Mouse (Mus musculus) hindbrain, embryonic 16.5 days (tissue): Measurements from ENCODE around the gene Sbf2. TPM values are rescaled to one million over a fixed set of nuclear protein-coding genes. Genes with fewer than 3 reads are reported as not detected.
A peak's percentile ranks its signal among the peaks of the same experiment; 100 is the strongest.

Source experiments
- ATAC-seq: fragments of 200-750 bp; cut with Nextera tagmentation; 2 replicates; pipeline ENCODE4 v1.8.0; 2017; ENCODE audit warnings: moderate TSS enrichment, moderate library complexity
- H3K27ac ChIP-seq: fragments of 300-500 bp; sonication (generic); 2 replicates; pipeline ENCODE4 v1.5.1; 2014; ENCODE audit warnings: low read depth, mild to moderate bottlenecking, control low read depth, low read length, moderate library complexity
- H3K27me3 ChIP-seq: fragments of 300-500 bp; sonication (generic); replicated peaks from 2 replicates; pipeline ENCODE4 v1.6.1; 2014; ENCODE audit warnings: low read length; ENCODE audit not compliant: control insufficient read depth, insufficient read depth
- H3K36me3 ChIP-seq: fragments of 300-500 bp; sonication (generic); 2 replicates; pipeline ENCODE4 v1.6.1; 2014; ENCODE audit warnings: mild to moderate bottlenecking, low read length, moderate library complexity, mixed read lengths; ENCODE audit not compliant: control insufficient read depth, insufficient read depth
- H3K4me1 ChIP-seq: fragments of 300-500 bp; sonication (generic); 2 replicates; pipeline ENCODE4 v1.6.1; 2014; ENCODE audit warnings: low read depth, low read length; ENCODE audit not compliant: control insufficient read depth, insufficient read depth
- H3K4me2 ChIP-seq: fragments of 300-500 bp; sonication (generic); 2 replicates; pipeline ENCODE4 v1.6.1; 2014; ENCODE audit warnings: mild to moderate bottlenecking, low read length, control low read depth, moderate library complexity
- H3K4me3 ChIP-seq: fragments of 300-500 bp; sonication (generic); 2 replicates; pipeline ENCODE4 v1.5.1; 2014; ENCODE audit warnings: mild to moderate bottlenecking, low read length, control low read depth, moderate library complexity
- H3K9ac ChIP-seq: fragments of 300-500 bp; sonication (generic); 2 replicates; pipeline ENCODE4 v1.6.1; 2014; ENCODE audit warnings: low read depth, mild to moderate bottlenecking, control low read depth, low read length, moderate library complexity
- H3K9me3 ChIP-seq: fragments of 300-500 bp; sonication (generic); 2 replicates; pipeline ENCODE4 v1.6.1; 2014; ENCODE audit warnings: mild to moderate bottlenecking, low read length, moderate library complexity; ENCODE audit not compliant: control insufficient read depth
- WGBS: fragments of 180-500 bp; shearing (Covaris S2); extraction: QIAGEN DNeasy Blood & Tissue Kit; methylation state at CpG from one replicate; pipeline ENCODE4 v1.1.7; 2014; 5-methylcytosine and 5-hydroxymethylcytosine counted together
- polyA plus RNA-seq: library from polyadenylated mRNA; unstranded; fragments of >200 nt; fragmentation: Nextera tagmentation; extraction: Ambion mirVana; gene quantifications from 2 replicates; pipeline ENCODE4 v1.2.1, GENCODE M21; 2015

The Sbf2 gene
- polyA plus RNA-seq, 1 experiment from 2014 or later: 51.8 TPM

DNA sequence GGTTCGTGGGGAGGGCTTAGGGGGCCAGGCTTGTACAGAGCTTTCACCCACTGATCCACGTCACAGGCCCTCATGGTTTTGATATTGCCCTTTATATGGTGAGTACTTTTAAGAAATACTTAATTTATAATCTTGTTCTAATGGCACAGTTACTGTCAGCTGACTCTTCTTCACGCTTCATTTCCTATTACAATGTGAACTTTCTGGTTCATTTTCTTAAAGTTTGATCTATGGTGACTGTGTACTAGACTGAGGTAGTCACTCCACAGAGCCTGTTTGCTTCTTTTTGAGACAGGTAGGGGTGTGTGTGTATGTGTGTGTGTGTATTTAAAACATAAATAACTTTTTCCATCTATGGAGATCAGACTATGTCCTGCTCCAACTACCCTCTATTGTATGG lies 21.2 kb upstream of the Sbf2 start:
- WGBS: 79% methylated on average over 3 of the region's 3 CpGs
- peaks cover 4% of the 10 kb centered on the region; the same call in 1 of the 2 replicates for H3K27me3 ChIP-seq

DNA sequence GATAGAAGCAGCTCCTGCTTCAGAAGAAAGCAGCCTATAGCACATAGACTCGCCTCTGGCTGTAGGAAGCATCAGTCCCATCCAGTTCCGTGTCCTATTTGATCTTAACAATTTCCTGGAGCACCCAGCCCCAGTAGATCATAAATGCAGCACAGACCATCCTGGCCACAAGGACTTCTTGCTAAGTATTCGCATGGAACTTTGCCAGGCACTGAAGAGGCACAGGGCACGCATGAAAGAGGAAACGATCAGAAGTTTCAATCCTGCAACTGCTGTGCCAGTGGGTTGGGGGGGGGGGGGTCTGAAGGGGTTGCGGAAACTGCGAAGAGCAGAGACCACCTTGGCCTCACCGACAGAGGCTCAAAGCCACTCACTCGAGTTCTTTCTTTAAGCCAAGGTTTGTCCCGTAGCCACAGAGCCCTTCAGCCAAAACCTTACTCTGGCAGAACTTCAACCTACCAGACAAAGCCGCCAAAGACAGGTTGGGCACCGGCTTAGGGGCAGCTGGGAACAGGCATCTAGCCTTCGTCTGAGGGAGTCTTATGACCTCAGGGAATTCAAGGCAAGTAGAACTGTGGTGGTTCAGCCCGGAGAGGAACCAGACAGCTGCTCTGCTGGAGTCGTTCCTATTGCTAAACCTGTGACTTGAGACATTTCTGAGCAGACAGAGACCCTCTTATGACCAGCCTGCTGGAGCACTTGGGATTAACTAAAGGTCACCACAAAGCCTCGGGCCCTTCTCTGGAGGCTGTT lies 16.6 kb upstream of the Sbf2 start:
- H3K4me3 ChIP-seq: no peak overlapping the region
- no peak overlapping the region for H3K4me2 ChIP-seq
- no peak overlapping the region for H3K9ac ChIP-seq
- no peak overlapping the region for H3K27ac ChIP-seq
- 66% methylated on average over 16 of the region's 16 CpGs for WGBS
- H3K27me3 ChIP-seq: peaks cover 22% of the 10 kb centered on the region
- no peaks in the 10 kb centered on the region for H3K9me3 ChIP-seq
- no peak for ATAC-seq
- no peaks in the 10 kb centered on the region for H3K36me3 ChIP-seq
- H3K4me1 ChIP-seq: peaks cover 34% of the 10 kb centered on the region

More for the DNA sequence above, 21.2 kb upstream of the Sbf2 start:
- no peaks in the 10 kb centered on the region for H3K36me3 ChIP-seq
- no peak overlapping the region for H3K9ac ChIP-seq
- no peak for ATAC-seq
- peaks cover 7% of the 10 kb centered on the region for H3K4me1 ChIP-seq
- no peak overlapping the region for H3K27ac ChIP-seq
- H3K4me2 ChIP-seq: no peak overlapping the region
- H3K9me3 ChIP-seq: no peaks in the 10 kb centered on the region
- H3K4me3 ChIP-seq: no peak overlapping the region

DNA sequence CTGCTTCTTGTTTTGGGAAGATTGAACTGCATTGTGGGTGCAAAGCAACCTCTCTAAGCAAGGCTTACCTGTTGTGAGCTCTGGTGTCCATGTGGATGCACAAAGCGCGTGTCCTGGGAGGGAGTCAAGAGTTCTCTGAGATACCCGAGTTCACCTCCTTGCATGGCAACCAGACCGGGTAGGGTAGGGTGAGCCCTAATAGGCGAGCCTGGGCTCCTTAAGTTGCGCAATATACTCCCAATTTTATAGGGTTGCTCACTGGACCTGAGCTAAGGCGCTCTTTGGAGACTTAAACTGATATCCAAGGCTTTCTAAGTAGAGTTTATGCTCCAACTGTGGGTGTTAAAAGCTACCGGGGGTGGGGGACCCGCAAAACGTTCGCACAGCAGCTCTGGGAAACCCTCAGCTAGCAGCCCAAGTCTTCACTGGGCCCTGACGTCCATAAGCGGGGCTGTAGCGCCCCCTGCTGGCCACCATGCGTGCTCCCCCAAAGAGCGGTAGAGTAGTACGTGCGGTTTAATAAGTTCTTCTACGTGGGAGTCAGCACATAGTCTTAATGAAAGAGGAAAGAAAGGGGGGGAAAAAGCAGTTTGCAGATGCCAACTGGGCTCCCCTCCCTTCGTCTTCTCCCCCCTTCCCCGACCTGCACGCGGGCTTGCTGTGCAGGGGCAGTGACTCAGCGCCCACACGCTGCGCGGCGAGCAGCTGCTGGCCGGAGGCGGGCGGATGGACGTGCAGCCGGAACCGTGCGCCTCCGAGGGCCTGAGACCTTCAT lies 15.4 kb upstream of the Sbf2 start:
- Histone ChIP-seq H3K27ac (no peak overlapping the region), H3K9me3 (no peaks in the 10 kb centered on the region), H3K36me3 (no peaks in the 10 kb centered on the region), H3K27me3 (peaks cover 32% of the 10 kb centered on the region), H3K4me3 (peak overlapping the region; percentile 45), H3K4me2 (peak overlapping the region; percentile 86), H3K9ac (peak overlapping the region; percentile 58), H3K4me1 (peaks cover 40% of the 10 kb centered on the region)
- ATAC-seq: peak; percentile 95
- 2% methylated on average over 26 of the region's 36 CpGs for WGBS

DNA sequence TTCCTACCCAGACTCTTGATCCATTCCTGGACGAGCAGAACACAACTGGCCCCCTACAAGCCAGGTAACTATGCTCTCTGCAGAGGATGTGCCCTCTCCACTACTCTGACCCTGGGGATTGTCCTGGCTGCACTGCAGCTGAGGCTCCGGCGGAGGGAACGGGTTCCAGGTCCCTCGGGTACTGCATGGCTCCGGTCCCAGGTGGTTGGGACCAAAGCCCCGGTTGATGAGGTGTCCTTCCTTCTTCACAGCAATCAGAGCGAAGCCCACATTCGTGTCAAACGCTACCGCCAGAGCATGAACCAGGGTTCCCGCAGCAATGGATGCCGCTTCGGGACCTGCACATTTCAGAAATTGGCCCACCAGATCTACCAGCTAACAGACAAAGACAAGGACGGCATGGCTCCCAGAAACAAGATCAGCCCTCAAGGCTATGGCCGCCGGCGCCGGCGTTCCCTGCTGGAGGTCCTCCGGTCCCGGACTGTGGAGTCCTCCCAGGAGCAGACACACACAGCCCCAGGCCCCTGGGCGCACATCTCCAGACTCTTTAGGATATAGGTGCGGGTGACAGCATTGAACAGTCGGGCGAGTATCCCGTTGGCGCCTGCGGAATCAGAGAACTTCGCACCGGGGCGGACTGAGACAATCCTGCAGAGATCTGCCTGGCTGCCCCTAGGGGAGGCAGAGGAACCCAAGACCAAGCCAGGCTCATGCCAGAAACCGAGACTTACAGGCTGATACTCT lies 14.1 kb upstream of the Sbf2 start:
- Histone ChIP-seq H3K4me1 (peaks cover 40% of the 10 kb centered on the region), H3K27me3 (peaks cover 38% of the 10 kb centered on the region), H3K9me3 (no peaks in the 10 kb centered on the region), H3K9ac (peak overlapping the region; percentile 67), H3K27ac (no peak overlapping the region), H3K4me3 (peak overlapping the region; percentile 50), H3K36me3 (no peaks in the 10 kb centered on the region), H3K4me2 (peak overlapping the region; percentile 88)
- under 1% methylated on average over 33 of the region's 33 CpGs for WGBS
- ATAC-seq: no peak

DNA sequence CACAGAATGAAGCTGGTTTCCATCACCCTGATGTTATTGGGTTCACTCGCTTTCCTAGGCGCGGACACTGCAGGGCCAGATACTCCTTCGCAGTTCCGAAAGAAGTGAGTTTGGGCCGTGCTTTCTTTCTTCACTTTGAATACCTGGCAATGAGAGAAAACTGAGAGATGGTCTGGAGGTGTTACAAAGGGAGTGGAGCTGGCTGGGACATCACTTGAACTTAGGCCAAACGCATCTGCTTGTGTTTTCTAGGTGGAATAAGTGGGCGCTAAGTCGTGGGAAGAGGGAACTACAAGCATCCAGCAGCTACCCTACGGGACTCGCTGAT lies 13.5 kb upstream of the Sbf2 start:
- H3K9ac ChIP-seq: peak overlapping the region; percentile 67; the same call in 1 of the 2 replicates
- H3K36me3 ChIP-seq: no peaks in the 10 kb centered on the region
- H3K9me3 ChIP-seq: no peaks in the 10 kb centered on the region
- H3K27ac ChIP-seq: no peak overlapping the region
- no peak for ATAC-seq
- 1% methylated on average over 11 of the region's 11 CpGs for WGBS
- H3K4me1 ChIP-seq: peaks cover 40% of the 10 kb centered on the region
- peak overlapping the region; percentile 50 for H3K4me3 ChIP-seq
- peak overlapping the region; percentile 88 for H3K4me2 ChIP-seq
- H3K27me3 ChIP-seq: peaks cover 38% of the 10 kb centered on the region

DNA sequence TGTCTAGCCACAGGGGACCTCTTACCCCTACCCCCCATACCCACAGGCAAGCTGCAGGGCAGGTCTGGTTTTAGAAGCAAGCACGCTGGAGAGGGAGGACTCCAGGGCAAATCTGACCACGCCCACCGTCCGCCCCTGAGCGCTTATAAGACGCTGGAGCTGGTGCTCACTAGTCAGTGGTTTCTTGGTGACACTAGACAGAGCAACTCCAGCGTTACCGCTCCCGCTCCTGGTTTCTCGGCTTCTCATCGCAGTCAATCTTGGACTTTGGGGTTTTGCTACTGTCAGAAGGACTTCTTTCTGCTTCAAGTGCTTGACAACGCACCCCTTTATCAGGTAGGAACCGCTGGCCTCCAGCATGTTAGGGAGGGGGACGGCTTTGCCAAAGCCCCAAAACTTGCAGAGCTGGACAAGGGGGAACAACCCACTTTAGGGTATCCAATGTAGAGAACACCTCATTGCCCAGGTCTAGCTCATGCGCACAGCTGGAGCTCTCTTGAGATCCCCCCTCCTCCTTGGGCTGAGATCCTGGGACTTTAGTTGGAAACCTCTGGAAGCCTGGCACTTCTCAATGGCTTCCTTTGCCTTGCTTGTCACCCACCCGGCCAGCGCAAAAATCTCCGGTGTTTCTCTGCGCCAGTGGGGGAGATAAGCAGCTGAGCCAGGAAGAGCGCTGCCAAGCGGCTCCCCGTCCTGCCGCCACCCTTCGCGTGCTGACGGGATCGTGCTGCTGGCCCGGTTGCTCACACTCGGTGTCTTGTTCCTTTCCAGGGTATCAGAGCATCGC lies 13.0 kb upstream of the Sbf2 start, which contains the start of gene Adm:
TSS of gene Adm (plus strand) at position 176 of the 787 bp plus-strand sequence.
- Histone ChIP-seq H3K4me3 (peak within 1 kb of the TSS; percentile 50), H3K9me3 (no peaks in the 10 kb centered on the region), H3K27ac (no peak within 1 kb of the TSS), H3K4me2 (peak within 1 kb of the TSS; percentile 88), H3K4me1 (peaks cover 40% of the 10 kb centered on the region), H3K36me3 (no peaks in the 10 kb centered on the region), H3K9ac (peak within 1 kb of the TSS; percentile 67), H3K27me3 (peaks cover 38% of the 10 kb centered on the region)
- 1% methylated on average over 30 of the region's 30 CpGs for WGBS
- ATAC-seq: no peak

DNA sequence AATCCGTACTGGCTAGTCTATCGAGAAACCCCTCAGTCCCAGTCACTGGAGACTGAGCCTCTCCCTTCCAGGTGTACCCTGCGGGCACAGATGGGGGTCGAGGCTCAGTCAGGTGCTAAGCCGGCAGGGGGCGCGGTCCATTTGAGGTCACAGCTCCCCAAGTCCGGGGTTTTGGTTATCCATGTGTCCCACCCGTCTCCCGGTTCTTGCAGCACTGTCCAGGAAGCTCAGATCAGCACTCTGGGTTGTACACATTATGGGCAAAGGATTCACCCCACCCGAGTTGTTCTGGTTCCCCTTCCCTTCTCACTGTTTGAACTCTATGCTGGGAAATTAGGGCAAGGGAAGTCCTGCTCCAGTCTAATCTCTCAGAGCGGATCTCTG lies 12.4 kb upstream of the Sbf2 start:
- Histone ChIP-seq H3K4me1 (peaks cover 40% of the 10 kb centered on the region), H3K27me3 (peaks cover 38% of the 10 kb centered on the region)
- under 1% methylated on average over 12 of the region's 12 CpGs for WGBS

DNA sequence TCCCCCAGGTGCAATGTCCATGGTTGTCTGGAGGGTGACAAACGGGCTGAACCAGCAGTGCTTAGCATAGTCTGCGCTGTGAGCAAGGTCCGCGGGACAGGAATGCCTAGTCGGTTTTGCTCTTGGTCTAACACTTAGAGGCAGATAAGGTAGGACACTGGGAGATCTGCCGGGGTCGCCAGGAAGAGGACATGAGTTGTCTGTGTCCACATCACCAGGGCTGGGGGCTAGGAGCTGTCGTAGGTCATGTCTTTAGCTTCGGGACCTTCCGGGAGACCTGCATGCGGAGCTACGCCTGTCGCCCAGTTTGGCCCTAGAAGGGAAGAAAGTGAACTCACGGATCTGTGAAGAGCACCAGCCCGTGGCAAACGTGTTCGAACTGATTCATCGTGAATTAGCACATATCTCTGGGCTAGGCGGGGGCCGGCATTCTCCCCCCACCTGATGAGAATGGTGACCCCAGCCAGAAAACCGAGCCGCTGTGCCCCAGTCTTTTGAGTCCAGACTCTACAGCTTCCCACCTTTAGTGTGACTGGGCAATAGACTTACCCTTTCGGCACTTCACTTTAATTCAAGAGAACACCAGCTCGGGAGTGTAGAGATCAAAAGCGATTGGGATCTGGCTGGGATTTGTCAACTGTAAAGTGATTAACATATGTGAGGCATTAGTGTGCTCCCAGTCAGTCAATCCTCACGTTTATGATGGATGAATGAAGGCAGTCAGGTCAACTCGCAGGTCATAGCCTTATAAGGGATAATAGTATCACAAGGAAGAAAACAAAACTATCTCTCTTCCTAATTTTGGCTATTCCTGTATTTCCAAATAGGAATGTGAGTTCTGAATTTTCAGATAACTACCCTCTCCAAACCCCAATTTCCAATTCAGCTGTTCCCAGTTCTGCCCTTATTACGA lies 11.7 kb upstream of the Sbf2 start:
- Histone ChIP-seq H3K4me3 (peak overlapping the region; percentile 50), H3K9ac (no peak overlapping the region), H3K4me1 (peaks cover 40% of the 10 kb centered on the region), H3K4me2 (peak overlapping the region; percentile 88), H3K27me3 (peaks cover 37% of the 10 kb centered on the region), H3K9me3 (no peaks in the 10 kb centered on the region), H3K36me3 (no peaks in the 10 kb centered on the region), H3K27ac (no peak overlapping the region)
- ATAC-seq: no peak
- 6% methylated on average over 28 of the region's 28 CpGs for WGBS

More for the DNA sequence above, 12.4 kb upstream of the Sbf2 start:
- H3K9ac ChIP-seq: no peak overlapping the region
- H3K36me3 ChIP-seq: no peaks in the 10 kb centered on the region
- no peaks in the 10 kb centered on the region for H3K9me3 ChIP-seq
- ATAC-seq: no peak
- no peak overlapping the region for H3K27ac ChIP-seq
- H3K4me2 ChIP-seq: peak overlapping the region; percentile 88
- H3K4me3 ChIP-seq: peak overlapping the region; percentile 50
